Mouse (Mus musculus) large intestine, adult 2 months (tissue): ENCODE results near the gene Wdr73. TPM values are rescaled to one million over a fixed set of nuclear protein-coding genes. Genes with fewer than 3 reads are reported as not detected.

Experiments used
- DNase-seq: peaks from one replicate; pipeline ENCODE4 v3.0.0-alpha.2; 2012; ENCODE audit warnings: low read depth, low spot score
- WGBS: fragments of 180-500 bp; shearing (Covaris S2); methylation state at CpG from one replicate; pipeline ENCODE4 v1.1.7; 2018; 5-methylcytosine and 5-hydroxymethylcytosine counted together
- polyA plus RNA-seq: library from polyadenylated mRNA; depleted of rRNA; stranded (reverse); fragments of >200 nt; gene quantifications from 2 replicates; pipeline ENCODE4 v1.2.3, GENCODE M21; 2012

The Wdr73 gene
- polyA plus RNA-seq, 1 experiment: 11.5 TPM

GRCm38 (mm10) chr7:80897721-80898120 is 3.3 kb downstream of the Wdr73 start:
- DNase-seq: no peak
- WGBS: 86% methylated on average over 4 of the region's 4 CpGs

GRCm38 (mm10) chr7:80897134-80897533 is 3.9 kb downstream of the Wdr73 start:
- WGBS: 87% methylated on average over 7 of the region's 7 CpGs
- DNase-seq: no peak

GRCm38 (mm10) chr7:80894815-80895519 is 6.1 kb downstream of the Wdr73 start:
- 94% methylated on average over 14 of the region's 14 CpGs for WGBS
- DNase-seq: no peak

DNA sequence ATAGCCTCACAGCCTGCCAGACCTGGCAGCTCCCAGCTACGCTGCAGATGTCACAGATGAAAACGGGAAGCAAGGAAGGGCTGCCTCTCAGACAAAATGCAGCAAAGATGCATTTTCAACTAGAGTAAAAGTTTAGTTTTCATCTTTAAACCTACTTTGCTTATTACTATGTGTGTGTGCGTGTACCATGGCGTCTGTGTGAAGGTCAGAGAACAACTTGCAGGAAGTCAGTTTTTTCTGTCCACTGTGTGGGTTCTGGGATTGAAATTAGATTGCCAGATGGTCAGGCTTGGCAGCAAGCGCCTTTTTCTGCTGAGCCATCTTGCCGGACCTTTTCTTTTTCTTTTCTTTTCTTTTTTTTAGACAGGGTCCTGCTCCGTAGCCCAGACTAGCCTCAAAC is 6.9 kb downstream of the Wdr73 start:
- WGBS: 85% methylated on average over 7 of the region's 7 CpGs
- no peak for DNase-seq

- 81% methylated on average over 6 of the region's 6 CpGs for WGBS
- no peak for DNase-seq
These were observed 7.3 kb downstream of the Wdr73 start for GRCm38 (mm10) chr7:80893753-80894129.

DNA sequence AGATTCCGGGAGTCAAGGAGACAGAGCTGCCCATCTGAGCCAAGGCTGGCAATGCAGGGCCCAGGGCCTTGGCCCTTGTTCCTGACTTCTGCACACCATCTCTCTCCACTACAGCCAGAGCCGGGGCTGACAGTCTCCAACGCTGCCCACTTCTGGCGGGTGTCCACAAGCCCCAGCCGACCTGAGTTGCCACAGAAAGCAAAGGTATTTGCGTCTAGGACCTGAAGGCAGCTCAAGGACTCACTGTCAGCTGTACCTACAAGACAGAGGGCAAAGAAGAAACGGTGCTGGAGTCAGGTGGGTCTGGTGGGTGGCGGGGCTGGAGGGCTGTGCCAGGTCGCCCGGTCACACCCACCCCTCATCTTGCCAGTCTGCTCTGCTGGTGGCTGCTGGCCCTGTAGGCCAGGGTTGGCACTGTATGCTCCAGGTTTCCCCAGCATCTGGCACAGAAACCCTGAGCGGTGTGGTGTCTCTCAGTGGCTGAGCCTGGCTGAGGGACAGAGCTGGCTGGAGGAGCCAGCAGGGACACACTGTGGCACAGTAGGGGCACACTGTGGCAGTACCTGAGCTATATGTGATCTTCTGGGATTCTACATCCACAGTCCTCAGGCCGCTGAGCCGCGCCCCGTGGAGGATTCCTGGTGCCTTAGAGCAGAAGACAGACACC is 7.8 kb downstream of the Wdr73 start:
- DNase-seq: no peak
- WGBS: 90% methylated on average over 15 of the region's 15 CpGs

DNA sequence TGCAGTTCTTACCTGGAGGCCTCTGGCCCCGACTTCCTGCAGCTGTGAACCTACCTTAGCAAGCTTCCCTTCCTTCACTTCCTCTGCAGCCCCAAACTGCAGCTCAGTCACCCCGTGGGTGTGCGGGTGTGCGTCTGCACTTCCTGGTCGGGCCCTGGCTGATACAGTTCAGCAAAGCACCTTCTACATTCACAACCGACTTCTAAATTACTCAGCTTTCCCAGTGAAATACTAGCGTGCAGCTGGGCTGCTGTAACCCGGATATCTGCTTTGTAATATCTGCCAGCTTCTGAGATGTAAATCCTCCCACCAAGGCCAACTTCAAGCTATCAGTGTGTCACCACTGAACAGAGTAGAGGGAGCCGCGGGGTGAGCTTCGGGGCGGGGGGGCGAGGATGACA is 11.2 kb downstream of the Wdr73 start:
- 59% methylated on average over 13 of the region's 13 CpGs for WGBS
- DNase-seq: no peak

GRCm38 (mm10) chr7:80889021-80889511 is 12.0 kb downstream of the Wdr73 start:
- 55% methylated on average over 9 of the region's 9 CpGs for WGBS
- DNase-seq: no peak

DNA sequence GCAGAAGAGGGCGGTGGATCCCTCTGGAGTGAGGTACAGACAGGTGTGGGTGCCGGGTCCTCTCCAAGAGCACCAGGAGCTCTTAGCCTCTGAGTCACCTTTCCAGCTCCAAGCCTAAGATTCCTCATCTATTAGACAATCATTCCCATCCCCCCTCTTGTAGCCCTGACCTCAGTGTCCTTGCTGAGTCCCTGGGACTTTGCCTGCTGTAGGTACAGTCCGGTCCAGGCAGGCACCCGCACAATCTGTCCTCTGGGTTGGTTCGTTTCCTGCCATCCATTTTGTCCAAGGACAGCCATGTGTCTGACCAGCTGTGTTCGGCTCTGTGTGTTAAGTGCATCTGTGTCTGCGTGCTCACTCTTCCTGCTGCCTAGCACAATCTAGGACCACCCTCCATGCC is 12.5 kb downstream of the Wdr73 start:
- 82% methylated on average over 7 of the region's 7 CpGs for WGBS
- DNase-seq: no peak

DNA sequence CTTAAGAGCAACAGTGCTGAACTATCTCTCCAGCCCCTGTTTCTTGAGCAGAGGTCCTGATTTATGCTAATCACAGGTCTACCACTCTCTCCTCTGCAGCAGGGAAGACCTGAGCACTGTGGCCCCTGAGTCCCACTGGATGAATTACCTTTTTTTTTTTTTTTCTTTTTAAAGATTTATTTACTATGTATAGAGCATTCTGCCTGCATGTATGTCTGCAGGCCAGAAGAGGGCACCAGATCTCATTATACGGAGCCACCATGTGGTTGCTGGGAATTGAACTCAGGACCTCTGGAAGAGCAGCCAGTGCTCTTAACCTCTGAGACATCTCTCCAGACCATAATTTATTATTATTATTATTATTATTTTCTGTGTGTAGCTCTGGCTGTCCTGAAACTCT is 15.4 kb downstream of the Wdr73 start:
- WGBS: 19% methylated on average over 1 of the region's 1 CpGs
- DNase-seq: no peak

- peak; percentile 72 for DNase-seq
- 12% methylated on average over 14 of the region's 14 CpGs for WGBS
These were observed 18.1 kb downstream of the Wdr73 start for GRCm38 (mm10) chr7:80882830-80883505.

- 81% methylated on average over 37 of the region's 37 CpGs for WGBS
- DNase-seq: no peak
These were observed 25.3 kb downstream of the Wdr73 start for GRCm38 (mm10) chr7:80875727-80876126.

DNA sequence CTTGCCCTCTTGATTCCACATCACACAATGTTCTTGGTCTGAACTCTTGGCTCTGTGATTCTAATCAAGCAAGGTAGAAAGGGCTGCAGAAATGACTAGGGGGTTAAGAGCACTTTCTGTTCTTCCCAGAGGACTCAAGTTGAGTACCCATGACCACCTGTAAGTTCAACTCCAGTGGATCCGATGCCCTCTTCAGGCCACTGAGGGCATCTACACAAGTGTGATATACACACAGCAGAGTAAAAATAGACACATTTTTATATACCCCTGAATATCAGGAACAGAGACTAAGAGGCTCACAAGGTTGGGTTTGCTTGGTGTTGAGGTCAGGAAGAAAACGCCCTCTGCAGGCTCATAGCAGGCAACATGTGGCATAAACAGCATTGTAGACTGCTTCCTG is 27.4 kb downstream of the Wdr73 start:
- no peak for DNase-seq
- WGBS: 95% methylated on average over 2 of the region's 2 CpGs

- no peak for DNase-seq
- 84% methylated on average over 5 of the region's 5 CpGs for WGBS
These were observed 28.0 kb downstream of the Wdr73 start for GRCm38 (mm10) chr7:80873038-80873437.

DNA sequence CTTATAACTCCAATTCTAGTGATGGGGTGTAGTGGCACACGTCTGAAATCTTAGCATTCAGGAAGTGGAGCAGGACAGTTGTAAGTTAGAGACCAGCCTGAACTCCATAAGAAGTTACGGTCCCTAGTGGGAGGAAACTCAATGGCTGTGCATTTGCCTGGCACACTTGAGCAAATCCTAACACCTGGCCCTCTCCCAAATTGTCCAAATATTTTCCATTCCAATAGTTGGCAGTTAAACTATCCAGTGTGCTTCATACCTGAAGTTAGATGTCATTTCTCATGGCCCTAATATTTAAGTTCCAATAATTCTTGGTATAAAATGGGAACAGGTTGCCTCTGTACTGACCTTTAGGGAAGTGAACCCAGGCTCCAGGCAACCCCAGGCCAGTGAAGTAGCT is 32.4 kb downstream of the Wdr73 start:
- WGBS: 92% methylated on average over 2 of the region's 2 CpGs
- no peak for DNase-seq

DNA sequence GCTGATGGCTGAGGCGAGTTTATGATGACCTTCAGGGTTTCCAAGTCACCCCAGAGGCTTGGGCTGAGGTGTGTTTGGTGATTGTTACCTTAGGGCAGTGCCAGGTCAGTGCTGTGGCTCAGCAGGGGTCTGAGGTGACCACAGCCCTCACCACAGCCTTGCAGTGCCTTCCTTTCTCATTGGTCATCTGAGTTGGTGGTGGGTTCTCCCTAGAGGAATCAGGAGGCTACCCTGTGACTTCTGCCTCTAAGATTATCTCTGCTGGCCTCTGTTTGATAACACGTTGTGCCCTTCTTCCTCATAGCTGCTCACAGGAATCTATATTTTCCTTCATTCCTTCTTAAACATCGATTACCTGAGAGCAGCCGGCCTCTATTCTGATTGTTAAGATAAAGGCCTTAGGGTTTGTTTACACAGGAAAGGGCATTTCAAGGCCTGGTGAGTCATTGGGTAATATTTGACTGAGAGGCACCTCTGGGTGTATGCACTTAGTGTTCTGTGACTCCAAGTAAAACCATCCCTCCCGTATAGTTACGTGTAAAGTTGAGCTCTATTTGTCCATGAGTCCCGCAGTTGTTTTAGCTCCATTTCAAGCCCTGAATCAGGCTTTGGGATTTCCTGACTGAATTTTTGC is 34.4 kb downstream of the Wdr73 start:
- WGBS: 25% methylated on average over 7 of the region's 7 CpGs
- peak; percentile 78 for DNase-seq

DNA sequence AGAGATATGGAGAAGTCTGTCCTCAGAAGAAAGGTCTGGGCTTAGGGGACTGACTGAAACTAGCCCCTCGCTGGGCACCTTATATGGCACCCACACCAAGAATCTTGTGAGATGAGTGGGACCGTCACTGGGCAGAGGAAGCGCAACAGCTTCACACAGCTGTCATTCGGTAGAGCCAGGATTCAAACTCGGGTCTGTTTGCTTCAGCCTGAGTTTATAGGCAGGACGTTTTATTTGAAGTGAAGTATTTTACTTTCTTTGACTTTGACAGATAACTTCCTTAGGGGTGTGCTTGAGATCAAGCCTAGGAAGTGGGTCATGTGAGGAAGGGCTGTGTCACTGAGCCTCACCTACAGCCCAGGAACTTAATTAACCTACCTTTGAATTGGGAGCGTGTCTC is 35.5 kb downstream of the Wdr73 start:
- DNase-seq: no peak
- WGBS: 56% methylated on average over 7 of the region's 7 CpGs

- 74% methylated on average over 8 of the region's 8 CpGs for WGBS
- DNase-seq: no peak
These were observed 36.2 kb downstream of the Wdr73 start for GRCm38 (mm10) chr7:80864831-80865230.

- DNase-seq: no peak
- 61% methylated on average over 1 of the region's 1 CpGs for WGBS
These were observed 36.9 kb downstream of the Wdr73 start for GRCm38 (mm10) chr7:80864151-80864550.

- WGBS: 77% methylated on average over 5 of the region's 5 CpGs
- DNase-seq: no peak
These were observed 37.5 kb downstream of the Wdr73 start for GRCm38 (mm10) chr7:80863520-80863919.
